Mouse (Mus musculus) myocyte (in vitro differentiated cells): ENCODE results near the gene Acoxl. TPM values are rescaled to one million over a fixed set of nuclear protein-coding genes. Genes with fewer than 3 reads are reported as not detected.
A peak's percentile ranks its signal among the peaks of the same experiment; 100 is the strongest.

Experiments
- H3K27me3 ChIP-seq: one replicate; pipeline ENCODE4 v1.6.1; 2011; ENCODE audit not compliant: control insufficient read depth, insufficient read depth, insufficient read length
- H3K36me3 ChIP-seq: one replicate; pipeline ENCODE4 v1.6.1; 2011; ENCODE audit not compliant: control insufficient read depth, insufficient read depth
- H3K4me2 ChIP-seq: one replicate; pipeline ENCODE4 v1.6.1; 2011; ENCODE audit warnings: low read depth, control low read depth
- H3K4me3 ChIP-seq: one replicate; pipeline ENCODE4 v1.5.1; 2011; ENCODE audit warnings: mild to moderate bottlenecking, control low read depth, moderate library complexity
- H3K79me2 ChIP-seq: one replicate; pipeline ENCODE4 v1.6.1; 2011; ENCODE audit not compliant: control insufficient read depth, insufficient read depth
- H3ac ChIP-seq: one replicate; pipeline ENCODE4 v1.6.1; 2011; ENCODE audit not compliant: control insufficient read depth, insufficient read length
- CEBPB ChIP-seq: IDR thresholded peaks from 2 replicates; pipeline ENCODE4 v1.6.1; 2011; ENCODE audit warnings: mild to moderate bottlenecking, moderate library complexity; ENCODE audit not compliant: poor library complexity, insufficient read depth, severe bottlenecking
- E2F4 ChIP-seq: IDR thresholded peaks from one replicate; pipeline ENCODE4 v1.6.1; 2011; ENCODE audit warnings: mild to moderate bottlenecking, control low read depth, moderate library complexity; ENCODE audit not compliant: insufficient read depth
- MAX ChIP-seq: IDR thresholded peaks from one replicate; pipeline ENCODE4 v1.6.1; 2011; ENCODE audit warnings: low read depth, mild to moderate bottlenecking, control low read depth
- MYOD1 ChIP-seq, 3 experiments: IDR thresholded peaks; one replicate each; pipeline ENCODE4 v1.6.1; 2011; ENCODE audit warnings: control low read depth in 2 of 3, low read depth in 2 of 3, mild to moderate bottlenecking in 2 of 3, moderate library complexity in 1 of 3; ENCODE audit not compliant: insufficient read length in 2 of 3, control insufficient read depth in 1 of 3
- MYOG ChIP-seq, 3 experiments: IDR thresholded peaks; one replicate each; pipeline ENCODE4 v1.6.1; 2011; ENCODE audit warnings: control low read depth in 2 of 3, low read depth in 2 of 3, mild to moderate bottlenecking in 2 of 3; ENCODE audit not compliant: insufficient read length in 2 of 3, control insufficient read depth in 1 of 3, insufficient read depth in 1 of 3
- POLR2A ChIP-seq: IDR thresholded peaks from one replicate; pipeline ENCODE4 v1.6.1; 2011; ENCODE audit warnings: low read depth, mild to moderate bottlenecking, control low read depth, moderate library complexity; ENCODE audit not compliant: insufficient read length
- POLR2AphosphoS2 ChIP-seq: IDR thresholded peaks from one replicate; pipeline ENCODE4 v1.6.1; 2011; ENCODE audit warnings: low read depth, control low read depth; ENCODE audit not compliant: insufficient read length
- REST ChIP-seq: IDR thresholded peaks from one replicate; pipeline ENCODE4 v1.6.1; 2011; ENCODE audit warnings: mild to moderate bottlenecking, control low read depth, moderate library complexity; ENCODE audit not compliant: insufficient read depth, insufficient read length
- SRF ChIP-seq: IDR thresholded peaks from one replicate; pipeline ENCODE4 v1.6.1; 2011; ENCODE audit warnings: low read depth; ENCODE audit not compliant: control insufficient read depth, insufficient read length
- TCF12 ChIP-seq: IDR thresholded peaks from one replicate; pipeline ENCODE4 v1.6.1; 2011; ENCODE audit warnings: mild to moderate bottlenecking, control low read depth; ENCODE audit not compliant: poor library complexity, insufficient read depth, severe bottlenecking
- TCF3 ChIP-seq: IDR thresholded peaks from one replicate; pipeline ENCODE4 v1.6.1; 2011; ENCODE audit warnings: low read depth, control low read depth; ENCODE audit not compliant: insufficient read length
- USF1 ChIP-seq: IDR thresholded peaks from one replicate; pipeline ENCODE4 v1.6.1; 2011; ENCODE audit warnings: low read depth, mild to moderate bottlenecking, control low read depth, moderate library complexity
- polyA plus RNA-seq: library from polyadenylated mRNA; unstranded; fragments of >200 nt; fragmentation: generic; extraction: Trizol; gene quantifications from one replicate; pipeline ENCODE4 v1.2.1, GENCODE M21; 2012; ENCODE audit warnings: missing spikeins

The Acoxl gene
- polyA plus RNA-seq, 1 experiment: 0.01 TPM

GRCm38 (mm10) chr2:128127121-128127671, 288.5 kb downstream of the Acoxl start:
- Histone ChIP-seq H3K27me3 (no peaks in the 10 kb centered on the region), H3K36me3 (no peaks in the 10 kb centered on the region), H3K4me3 (peak overlapping the region; percentile 75), H3K4me2 (peak overlapping the region; percentile 99), H3ac (peak overlapping the region; percentile 37), H3K79me2 (no peaks in the 10 kb centered on the region)
- TF ChIP-seq POLR2AphosphoS2: peak; percentile 43
- TF ChIP-seq TCF3: no peak
- TF ChIP-seq E2F4: peak; percentile 55
- TF ChIP-seq MYOG (IDR thresholded peaks at IDR 0.05; ENCODE audit: control insufficient read depth in 1 of 3, insufficient read depth in 1 of 3, insufficient read length in 2 of 3, low read depth in 2 of 3): no peak
- TF ChIP-seq TCF12: no peak
- no peak for TF ChIP-seq CEBPB
- no peak for TF ChIP-seq REST
- no peak for TF ChIP-seq MYOD1 (IDR thresholded peaks at IDR 0.05; ENCODE audit: control insufficient read depth in 1 of 3, insufficient read length in 2 of 3, low read depth in 2 of 3)
- no peak for TF ChIP-seq USF1
- TF ChIP-seq POLR2A: peak; percentile 68
- no peak for TF ChIP-seq MAX
- no peak for TF ChIP-seq SRF

GRCm38 (mm10) chr2:128127691-128128292, 289.1 kb downstream of the Acoxl start:
- peak overlapping the region; percentile 37 for H3ac ChIP-seq
- H3K4me3 ChIP-seq: peak overlapping the region; percentile 75
- H3K36me3 ChIP-seq: no peaks in the 10 kb centered on the region
- no peaks in the 10 kb centered on the region for H3K27me3 ChIP-seq
- TF ChIP-seq E2F4 (no peak), SRF (no peak), MAX (no peak), TCF3 (no peak), USF1 (no peak), MYOG (IDR thresholded peaks at IDR 0.05; ENCODE audit: control insufficient read depth in 1 of 3, insufficient read depth in 1 of 3, insufficient read length in 2 of 3, low read depth in 2 of 3) (no peak), POLR2A (no peak), REST (no peak), CEBPB (no peak), TCF12 (no peak), MYOD1 (IDR thresholded peaks at IDR 0.05; ENCODE audit: control insufficient read depth in 1 of 3, insufficient read length in 2 of 3, low read depth in 2 of 3) (no peak), POLR2AphosphoS2 (no peak)
- H3K79me2 ChIP-seq: no peaks in the 10 kb centered on the region
- peak overlapping the region; percentile 89 for H3K4me2 ChIP-seq

- TF ChIP-seq MAX: no peak
- no peak for TF ChIP-seq CEBPB
- TF ChIP-seq TCF3: no peak
- no peak for TF ChIP-seq SRF
- no peak for TF ChIP-seq TCF12
- no peak for TF ChIP-seq REST
- TF ChIP-seq POLR2AphosphoS2: no peak
- no peak for TF ChIP-seq MYOG (IDR thresholded peaks at IDR 0.05; ENCODE audit: control insufficient read depth in 1 of 3, insufficient read depth in 1 of 3, insufficient read length in 2 of 3, low read depth in 2 of 3)
- TF ChIP-seq MYOD1 (IDR thresholded peaks at IDR 0.05; ENCODE audit: control insufficient read depth in 1 of 3, insufficient read length in 2 of 3, low read depth in 2 of 3): no peak
- no peak for TF ChIP-seq POLR2A
- no peaks in the 10 kb centered on the region for H3K27me3 ChIP-seq
- peak overlapping the region; percentile 89 for H3K4me2 ChIP-seq
- no peaks in the 10 kb centered on the region for H3K79me2 ChIP-seq
- no peaks in the 10 kb centered on the region for H3K36me3 ChIP-seq
- H3ac ChIP-seq: peak overlapping the region; percentile 37
- peak overlapping the region; percentile 75 for H3K4me3 ChIP-seq
These were observed 289.9 kb downstream of the Acoxl start for GRCm38 (mm10) chr2:128128532-128128931.

GRCm38 (mm10) chr2:128131503-128131902, 292.8 kb downstream of the Acoxl start:
- H3K4me3 ChIP-seq: no peak overlapping the region
- H3K4me2 ChIP-seq: no peak overlapping the region
- no peaks in the 10 kb centered on the region for H3K27me3 ChIP-seq
- no peak overlapping the region for H3ac ChIP-seq
- TF ChIP-seq SRF (no peak), REST (no peak), POLR2AphosphoS2 (no peak), MYOD1 (IDR thresholded peaks at IDR 0.05; ENCODE audit: control insufficient read depth in 1 of 3, insufficient read length in 2 of 3, low read depth in 2 of 3) (no peak), USF1 (no peak), MYOG (IDR thresholded peaks at IDR 0.05; ENCODE audit: control insufficient read depth in 1 of 3, insufficient read depth in 1 of 3, insufficient read length in 2 of 3, low read depth in 2 of 3) (no peak), MAX (no peak), TCF12 (no peak), CEBPB (no peak)
- H3K36me3 ChIP-seq: no peaks in the 10 kb centered on the region
- no peaks in the 10 kb centered on the region for H3K79me2 ChIP-seq

GRCm38 (mm10) chr2:128132635-128133034, 294.0 kb downstream of the Acoxl start:
- Histone ChIP-seq H3K4me3 (no peak overlapping the region), H3K27me3 (no peaks in the 10 kb centered on the region), H3ac (no peak overlapping the region), H3K4me2 (no peak overlapping the region), H3K36me3 (no peaks in the 10 kb centered on the region), H3K79me2 (no peaks in the 10 kb centered on the region)
- no peak for TF ChIP-seq MYOG (IDR thresholded peaks at IDR 0.05; ENCODE audit: control insufficient read depth in 1 of 3, insufficient read depth in 1 of 3, insufficient read length in 2 of 3, low read depth in 2 of 3)
- TF ChIP-seq E2F4: no peak
- TF ChIP-seq CEBPB: no peak
- TF ChIP-seq MYOD1 (IDR thresholded peaks at IDR 0.05; ENCODE audit: control insufficient read depth in 1 of 3, insufficient read length in 2 of 3, low read depth in 2 of 3): no peak
- no peak for TF ChIP-seq MAX
- no peak for TF ChIP-seq POLR2A
- TF ChIP-seq POLR2AphosphoS2: no peak
- no peak for TF ChIP-seq TCF3
- TF ChIP-seq TCF12: no peak
- no peak for TF ChIP-seq USF1
- no peak for TF ChIP-seq REST
- no peak for TF ChIP-seq SRF
